In genomic region chr1:178463712-178464111, GRCm38 (mm10) we compare ENCODE assay signal across 8 mouse cellular contexts. TPM values are rescaled to one million over a fixed set of nuclear protein-coding genes. Genes with fewer than 3 reads are reported as not detected.
DNase-seq lines count a peak whose midpoint lies in the region; ATAC-seq lines count a peak whose summit lies in the region.

No protein-coding gene starts in this region.

- peak; percentile 99 for ATAC-seq in megakaryocyte progenitor cell, adult 5-6 weeks (replicated peaks; ENCODE audit: poor library complexity)

- DNase-seq in adipocyte (ENCODE audit: low spot score) = peak; percentile 87
- DNase-seq in embryo, embryonic 10 days (ENCODE audit: low spot score) = peak; percentile 90
- DNase-seq in gastrocnemius, postnatal 10 days = peak; percentile 69
- DNase-seq in induced T-regulatory cell, adult 2 months (ENCODE audit: low read depth) = peak; percentile 83
- DNase-seq in left cerebral cortex, adult 8-10 months (ENCODE audit: low spot score in 2 of 2) = peak; percentile 59 to 72
- DNase-seq in right cerebral cortex, postnatal 14 days = peak; percentile 80
- DNase-seq in urinary bladder, postnatal 36 days (ENCODE audit: low spot score in 2 of 2) = peak; percentile 75 to 81

RNA-seq across cellular contexts. Expression of gene Efcab2, which starts 57.8 kb away (rescaled TPM):
- 10 to 100 TPM in 1 of 2 experiments, 1 to 10 TPM in 1; 4.8 to 10.0 TPM for total RNA-seq in gastrocnemius, postnatal 10 days (2021)
- total RNA-seq in left cerebral cortex, adult 8-10 months (2022) = 10 to 100 TPM in 3 of 4 experiments, 1 to 10 TPM in 1; 10.0 to 14.8 (median 13.1) TPM
- 3.8 and 4.2 TPM in 2 replicates for total RNA-seq in megakaryocyte progenitor cell, adult 5-6 weeks (2015)
- total RNA-seq in megakaryocyte progenitor cell, adult 5-6 weeks (2017) = 1.7 and 3.2 TPM in 2 replicates

Comparison
In these comparisons a context has a peak if more than half of its experiments do, and no peak if none do; other contexts are left out.
1. Peak in every context shown above with its lines: DNase-seq and ATAC-seq.